Mouse (Mus musculus) limb, embryonic 10.5 days (tissue): ENCODE measurements around the gene Alg14. TPM values are rescaled to one million over a fixed set of nuclear protein-coding genes. Genes with fewer than 3 reads are reported as not detected.

Source experiments
- DNase-seq: peaks from one replicate; pipeline ENCODE4 v3.0.0-alpha.2; 2017; ENCODE audit warnings: low spot score
- H3K27ac ChIP-seq: fragments of 300-500 bp; sonication (generic); 2 replicates; pipeline ENCODE4 v1.5.1; 2016; ENCODE audit warnings: mild to moderate bottlenecking
- H3K27me3 ChIP-seq: fragments of 300-500 bp; sonication (generic); 2 replicates; pipeline ENCODE4 v1.6.1; 2016; ENCODE audit warnings: low read depth, mild to moderate bottlenecking; ENCODE audit not compliant: poor library complexity, severe bottlenecking
- H3K36me3 ChIP-seq: fragments of 300-500 bp; sonication (generic); 2 replicates; pipeline ENCODE4 v1.6.1; 2016; ENCODE audit warnings: mild to moderate bottlenecking, moderate library complexity
- H3K4me1 ChIP-seq: fragments of 300-500 bp; sonication (generic); 2 replicates; pipeline ENCODE4 v1.6.1; 2016
- H3K4me3 ChIP-seq: fragments of 300-500 bp; sonication (generic); 2 replicates; pipeline ENCODE4 v1.5.1; 2016; ENCODE audit warnings: mild to moderate bottlenecking, moderate library complexity
- H3K9me3 ChIP-seq: fragments of 300-500 bp; sonication (generic); replicated peaks from 2 replicates; pipeline ENCODE4 v1.6.1; 2016; ENCODE audit warnings: mild to moderate bottlenecking
- WGBS: fragments of 180-500 bp; shearing (Covaris S2); methylation state at CpG from one replicate; pipeline ENCODE4 v1.1.7; 2016; 5-methylcytosine and 5-hydroxymethylcytosine counted together
- polyA plus RNA-seq: library from polyadenylated mRNA; unstranded; fragments of >200 nt; fragmentation: Nextera tagmentation; extraction: Ambion mirVana; gene quantifications from 2 replicates; pipeline ENCODE4 v1.2.1, GENCODE M21; 2016

Gene Alg14
- polyA plus RNA-seq, 1 experiment from 2014 or later, result 35.0 TPM

DNA sequence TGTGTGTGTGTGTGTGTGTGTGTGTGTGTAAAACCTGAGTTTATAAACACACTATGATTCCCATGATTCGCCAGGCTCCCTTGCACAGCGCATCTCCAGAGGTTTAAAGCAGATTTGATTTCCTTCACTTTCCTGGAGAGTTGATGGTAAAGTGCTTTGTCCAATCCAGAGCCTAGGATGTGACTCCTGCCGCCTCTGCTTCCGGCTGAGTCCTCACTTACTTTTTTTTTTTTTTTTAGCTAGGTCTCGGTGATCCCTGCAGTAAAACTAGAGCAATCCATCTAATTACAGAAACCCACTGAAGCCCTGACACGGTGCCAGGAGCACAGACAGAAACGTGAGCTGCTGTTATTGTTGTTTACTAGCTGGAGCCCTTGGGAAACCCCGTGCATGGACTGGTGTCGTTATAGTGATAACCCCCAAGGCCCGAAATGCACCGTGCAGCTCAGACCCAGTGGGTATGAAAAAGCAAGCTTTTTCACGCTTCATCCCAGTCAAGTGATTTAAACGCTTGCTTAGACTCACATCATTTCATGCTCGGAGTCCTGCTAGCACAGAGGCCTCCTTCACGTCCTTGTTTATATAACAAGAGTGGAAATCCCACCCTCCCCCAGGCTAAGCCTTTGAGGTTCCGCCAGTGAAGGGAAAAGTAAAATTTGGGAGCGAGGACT, 98.4 kb downstream of the Alg14 start:
- H3K27me3 ChIP-seq, result no peaks in the 10 kb centered on the region

DNA sequence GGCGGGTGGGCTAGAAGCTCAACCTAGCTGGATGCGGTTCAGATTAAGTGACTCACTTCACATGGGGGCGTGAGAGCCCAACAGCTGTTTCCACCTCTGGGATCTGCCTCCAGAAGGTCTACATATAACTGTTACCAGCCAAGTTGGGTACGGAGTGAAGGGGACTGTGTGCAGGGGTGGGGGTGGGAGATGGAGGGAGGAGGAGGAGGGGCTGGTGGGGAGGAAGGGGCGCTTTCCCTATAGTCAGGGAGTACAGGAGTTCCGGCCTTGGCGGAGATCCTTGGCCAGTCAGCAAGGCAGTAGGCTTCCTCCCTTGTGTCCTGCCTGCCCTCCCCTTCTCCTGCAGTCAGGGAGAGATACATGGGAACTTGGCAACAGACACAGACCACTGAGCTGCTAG, 99.2 kb downstream of the Alg14 start:
- no peaks in the 10 kb centered on the region for H3K27me3 ChIP-seq
- no peaks in the 10 kb centered on the region for H3K9me3 ChIP-seq
- H3K27ac ChIP-seq, result peak overlapping the region; percentile 75
- 0 out of 2 replicates have a peak overlapping the region, but pooled peaks have one; percentile 27 for H3K4me3 ChIP-seq
- no peak for DNase-seq
- H3K4me1 ChIP-seq, result peaks cover 19% of the 10 kb centered on the region
- no peaks in the 10 kb centered on the region for H3K36me3 ChIP-seq
- 36% methylated on average over 7 of the region's 7 CpGs for WGBS

More for the DNA sequence above, 98.4 kb downstream of the Alg14 start:
- Histone ChIP-seq H3K4me1 (peaks cover 19% of the 10 kb centered on the region), H3K4me3 (peak overlapping the region; percentile 27; the same call in 1 of the 2 replicates), H3K36me3 (no peaks in the 10 kb centered on the region), H3K27ac (peak overlapping the region; percentile 75), H3K9me3 (no peaks in the 10 kb centered on the region)
- 21% methylated on average over 17 of the region's 17 CpGs for WGBS
- DNase-seq, result peak; percentile 49

GRCm38 (mm10) chr3:121395588-121396295, 104.2 kb downstream of the Alg14 start:
- WGBS, result 77% methylated on average over 16 of the region's 16 CpGs
- no peak overlapping the region for H3K27ac ChIP-seq
- DNase-seq, result no peak

GRCm38 (mm10) chr3:121396561-121396960, 105.0 kb downstream of the Alg14 start:
- Histone ChIP-seq H3K27me3 (no peaks in the 10 kb centered on the region), H3K27ac (no peak overlapping the region), H3K9me3 (no peaks in the 10 kb centered on the region), H3K36me3 (no peaks in the 10 kb centered on the region), H3K4me1 (peaks cover 9% of the 10 kb centered on the region), H3K4me3 (no peak overlapping the region)
- 70% methylated on average over 7 of the region's 7 CpGs for WGBS
- no peak for DNase-seq

More at GRCm38 (mm10) chr3:121395588-121396295, 104.2 kb downstream of the Alg14 start:
- peaks cover 12% of the 10 kb centered on the region for H3K4me1 ChIP-seq
- H3K4me3 ChIP-seq, result no peak overlapping the region
- H3K36me3 ChIP-seq, result no peaks in the 10 kb centered on the region
- H3K9me3 ChIP-seq, result no peaks in the 10 kb centered on the region
- H3K27me3 ChIP-seq, result no peaks in the 10 kb centered on the region

DNA sequence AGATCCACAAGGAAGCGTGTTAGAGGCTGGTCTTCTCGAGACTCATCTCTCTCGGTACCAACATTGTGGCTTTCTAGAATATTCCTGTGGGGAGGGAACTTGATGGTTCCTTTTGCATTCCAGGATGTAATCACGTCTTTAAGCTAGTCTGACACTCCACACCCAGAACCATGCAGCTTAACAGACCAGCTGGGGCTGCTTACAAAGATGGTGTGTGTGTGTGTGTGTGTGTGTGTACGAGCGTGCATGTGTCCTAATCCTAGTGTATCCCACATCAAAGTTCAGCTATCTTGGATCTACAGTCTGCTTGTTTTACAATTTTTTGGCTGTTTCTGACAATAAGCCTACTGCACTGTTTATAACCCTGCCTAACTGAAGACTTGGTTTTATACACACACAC, 105.4 kb downstream of the Alg14 start:
- Histone ChIP-seq H3K4me1 (peaks cover 7% of the 10 kb centered on the region), H3K27ac (no peak overlapping the region), H3K9me3 (no peaks in the 10 kb centered on the region), H3K36me3 (no peaks in the 10 kb centered on the region), H3K4me3 (no peak overlapping the region), H3K27me3 (no peaks in the 10 kb centered on the region)
- 82% methylated on average over 6 of the region's 6 CpGs for WGBS
- DNase-seq, result no peak

DNA sequence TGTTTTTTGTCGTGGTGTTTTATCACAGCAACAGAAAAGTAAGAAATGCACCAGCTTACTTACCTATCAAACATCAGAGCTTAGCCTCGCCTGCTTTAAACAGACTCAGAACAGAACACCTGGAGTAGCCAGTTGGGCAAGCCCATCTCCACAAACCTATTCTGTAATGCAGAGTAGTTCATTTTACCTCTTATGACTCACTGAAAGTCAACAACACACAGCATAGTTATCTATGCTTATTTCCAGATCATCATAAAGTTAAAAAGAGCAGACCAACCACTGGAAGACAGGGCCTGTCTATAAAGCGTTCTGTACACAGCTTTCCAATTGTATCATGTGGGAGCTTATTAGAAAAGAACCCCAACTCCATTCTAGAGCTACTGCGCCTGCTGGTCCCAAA, 109.8 kb downstream of the Alg14 start:
- Histone ChIP-seq H3K36me3 (no peaks in the 10 kb centered on the region), H3K4me1 (no peaks in the 10 kb centered on the region), H3K27ac (no peak overlapping the region), H3K27me3 (no peaks in the 10 kb centered on the region), H3K9me3 (no peaks in the 10 kb centered on the region), H3K4me3 (no peak overlapping the region)
- 86% methylated on average over 4 of the region's 4 CpGs for WGBS
- DNase-seq, result no peak

GRCm38 (mm10) chr3:121402096-121402495, 110.5 kb downstream of the Alg14 start:
- H3K27ac ChIP-seq, result no peak overlapping the region
- H3K36me3 ChIP-seq, result no peaks in the 10 kb centered on the region
- no peaks in the 10 kb centered on the region for H3K4me1 ChIP-seq
- no peak overlapping the region for H3K4me3 ChIP-seq
- no peaks in the 10 kb centered on the region for H3K27me3 ChIP-seq
- no peak for DNase-seq
- 80% methylated on average over 6 of the region's 6 CpGs for WGBS
- H3K9me3 ChIP-seq, result no peaks in the 10 kb centered on the region

GRCm38 (mm10) chr3:121403449-121403848, 111.9 kb downstream of the Alg14 start:
- H3K27me3 ChIP-seq, result no peaks in the 10 kb centered on the region
- H3K27ac ChIP-seq, result no peak overlapping the region
- DNase-seq, result no peak
- no peaks in the 10 kb centered on the region for H3K9me3 ChIP-seq
- no peaks in the 10 kb centered on the region for H3K36me3 ChIP-seq
- WGBS, result 65% methylated on average over 5 of the region's 5 CpGs
- H3K4me1 ChIP-seq, result peaks cover 7% of the 10 kb centered on the region; the same call in 1 of the 2 replicates
- no peak overlapping the region for H3K4me3 ChIP-seq

DNA sequence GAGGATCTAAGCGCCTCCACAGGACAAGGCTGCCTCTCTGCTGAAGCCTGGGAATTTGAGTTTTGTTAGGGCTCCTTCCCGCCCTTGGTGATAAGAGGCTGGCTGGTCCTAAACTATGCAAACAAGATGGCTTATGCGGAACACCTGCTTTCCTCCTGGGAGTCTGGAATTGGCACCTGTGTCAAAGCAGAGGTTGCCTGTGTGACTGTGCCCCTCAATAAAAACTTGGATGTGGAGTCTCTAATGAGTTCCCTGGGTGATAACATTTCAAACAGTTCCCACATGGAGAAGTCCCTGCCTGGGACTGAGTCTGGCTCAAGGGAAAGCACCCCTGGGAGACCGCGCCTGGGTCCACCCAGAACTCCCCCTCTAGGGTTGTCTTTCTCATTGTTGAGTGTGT, 113.5 kb downstream of the Alg14 start:
- 86% methylated on average over 5 of the region's 5 CpGs for WGBS
- H3K36me3 ChIP-seq, result no peaks in the 10 kb centered on the region
- no peaks in the 10 kb centered on the region for H3K27me3 ChIP-seq
- no peak overlapping the region for H3K4me3 ChIP-seq
- no peak overlapping the region for H3K27ac ChIP-seq
- no peaks in the 10 kb centered on the region for H3K9me3 ChIP-seq
- H3K4me1 ChIP-seq, result peaks cover 7% of the 10 kb centered on the region; the same call in 1 of the 2 replicates
- no peak for DNase-seq

GRCm38 (mm10) chr3:121407417-121407816, 115.8 kb downstream of the Alg14 start:
- Histone ChIP-seq H3K4me3 (no peak overlapping the region), H3K27ac (no peak overlapping the region), H3K27me3 (no peaks in the 10 kb centered on the region), H3K36me3 (no peaks in the 10 kb centered on the region), H3K4me1 (peaks cover 7% of the 10 kb centered on the region; the same call in 1 of the 2 replicates), H3K9me3 (no peaks in the 10 kb centered on the region)
- WGBS, result 77% methylated on average over 9 of the region's 9 CpGs
- no peak for DNase-seq

DNA sequence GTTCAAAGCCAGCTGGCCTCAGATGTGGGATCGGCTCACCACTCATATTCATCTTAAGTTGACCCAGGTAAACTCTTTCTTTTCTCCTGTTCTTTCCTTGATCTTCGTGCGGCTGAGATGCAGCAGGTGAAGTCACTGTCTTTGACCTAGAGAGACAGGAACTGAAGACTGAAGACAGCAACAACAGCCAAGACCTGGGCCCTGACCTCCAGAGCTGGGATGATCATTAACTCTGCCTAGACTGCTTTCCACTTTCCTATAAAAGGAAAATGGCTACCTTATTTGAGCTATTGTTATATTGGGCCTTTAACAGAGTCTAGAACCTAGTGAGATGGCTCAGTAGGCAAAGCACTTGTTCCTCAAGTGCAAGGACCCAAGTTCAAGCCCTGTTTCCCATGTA, 116.8 kb downstream of the Alg14 start:
- Histone ChIP-seq H3K27ac (no peak overlapping the region), H3K4me3 (no peak overlapping the region), H3K4me1 (peaks cover 7% of the 10 kb centered on the region; the same call in 1 of the 2 replicates), H3K36me3 (no peaks in the 10 kb centered on the region), H3K27me3 (no peaks in the 10 kb centered on the region), H3K9me3 (no peaks in the 10 kb centered on the region)
- DNase-seq, result no peak
- WGBS, result 93% methylated on average over 3 of the region's 3 CpGs

- Histone ChIP-seq H3K27me3 (no peaks in the 10 kb centered on the region), H3K36me3 (no peaks in the 10 kb centered on the region), H3K27ac (no peak overlapping the region), H3K9me3 (no peaks in the 10 kb centered on the region), H3K4me1 (peaks cover 7% of the 10 kb centered on the region; the same call in 1 of the 2 replicates), H3K4me3 (no peak overlapping the region)
- DNase-seq, result no peak
- WGBS, result 50% methylated on average over 6 of the region's 6 CpGs
Measured at GRCm38 (mm10) chr3:121411450-121411849, 119.9 kb downstream of the Alg14 start.
